Mouse (Mus musculus) right cerebral cortex, adult 18-20 months (tissue): ENCODE measurements around the gene Prdx2.

ENCODE experiments used
- DNase-seq: peaks from one replicate; pipeline ENCODE4 v3.0.0; 2022; ENCODE audit warnings: mixed read lengths

Prdx2 gene

GRCm38 (mm10) chr8:84949753-84950152, 19.6 kb upstream of the Prdx2 start:
- no peak for DNase-seq

- no peak for DNase-seq
Observed at GRCm38 (mm10) chr8:84952612-84953255, 16.7 kb upstream of the Prdx2 start.

- DNase-seq = peak; percentile 71
Observed at GRCm38 (mm10) chr8:84956768-84957167, 12.6 kb upstream of the Prdx2 start.

GRCm38 (mm10) chr8:84959811-84960210, 9.6 kb upstream of the Prdx2 start:
- DNase-seq = no peak

- no peak for DNase-seq
Observed at GRCm38 (mm10) chr8:84963952-84964351, 5.4 kb upstream of the Prdx2 start.

GRCm38 (mm10) chr8:84965731-84966291, 3.6 kb upstream of the Prdx2 start:
- peak; percentile 97 for DNase-seq

GRCm38 (mm10) chr8:84966603-84967002, 2.8 kb upstream of the Prdx2 start:
- no peak for DNase-seq

- no peak for DNase-seq
Observed at GRCm38 (mm10) chr8:84967532-84968304, 1.7 kb upstream of the Prdx2 start.

GRCm38 (mm10) chr8:84968650-84969049, 737 bp upstream of the Prdx2 start:
- no peak for DNase-seq

GRCm38 (mm10) chr8:84970135-84970790, 876 bp downstream of the Prdx2 start:
- no peak for DNase-seq

GRCm38 (mm10) chr8:84970913-84971312, 1.5 kb downstream of the Prdx2 start:
- no peak for DNase-seq

- DNase-seq = no peak
Observed at GRCm38 (mm10) chr8:84973079-84973478, 3.7 kb downstream of the Prdx2 start.

- DNase-seq = no peak
Observed at GRCm38 (mm10) chr8:84973803-84974542, 4.6 kb downstream of the Prdx2 start.

GRCm38 (mm10) chr8:84974543-84975142, 5.3 kb downstream of the Prdx2 start:
- DNase-seq = no peak

GRCm38 (mm10) chr8:84975434-84975833, 6.0 kb downstream of the Prdx2 start:
- no peak for DNase-seq

GRCm38 (mm10) chr8:84976031-84976762, 6.8 kb downstream of the Prdx2 start:
- DNase-seq = peak; percentile 96

GRCm38 (mm10) chr8:84976763-84977434, 7.5 kb downstream of the Prdx2 start:
- no peak for DNase-seq

GRCm38 (mm10) chr8:84977435-84978247, 8.3 kb downstream of the Prdx2 start:
- DNase-seq = peak; percentile 71

GRCm38 (mm10) chr8:84978248-84978940, 9.0 kb downstream of the Prdx2 start, which contains the start of gene Junb:
Gene Junb, minus strand, starts transcription at chr8:84978718.
- DNase-seq = peak; percentile 97
